Mouse (Mus musculus) v-Abl transformed pro-B cells (cell line): ENCODE measurements around the gene Tex21.
"Not testable (repeated sequence)": the region's sequence is repeated elsewhere in the genome, so short reads cannot be mapped to it uniquely, and the experiment has no call there.

Source experiments
- in situ Hi-C, 2 experiments: fragments of 400-800 bp; cut with MboI; formaldehyde crosslinking; loops; one replicate each; pipeline ENCODE4 v1.15.1; 2025; ENCODE audit not compliant: unreplicated experiment in 2 of 2

Gene Tex21

GRCm38 (mm10) chr12:76165641-76166040, 80.9 kb downstream of the Tex21 start:
- in situ Hi-C loops: no loop called here

- in situ Hi-C loops: not testable (repeated sequence)
Observed at GRCm38 (mm10) chr12:76152389-76152788, 94.2 kb downstream of the Tex21 start.
